Mouse (Mus musculus): ENCODE results near the gene Ubl5. TPM values are rescaled to one million over a fixed set of nuclear protein-coding genes. Genes with fewer than 3 reads are reported as not detected.

Gene Ubl5
- total RNA-seq (2021) (100 to 1,000 TPM; 233 to 269 TPM), polyA plus RNA-seq (2012; rRNA removed) (275 and 362 TPM in 2 replicates)
- long read RNA-seq, transcript Ubl5-201 (5 exons, 2,114 nt), result major isoform, 98 of 105 reads
- long read RNA-seq, partial matches to known transcripts, result 2 of 105 reads
- long read RNA-seq, other reads (novel, unspliced or antisense), result 2 of 105 reads

DNA sequence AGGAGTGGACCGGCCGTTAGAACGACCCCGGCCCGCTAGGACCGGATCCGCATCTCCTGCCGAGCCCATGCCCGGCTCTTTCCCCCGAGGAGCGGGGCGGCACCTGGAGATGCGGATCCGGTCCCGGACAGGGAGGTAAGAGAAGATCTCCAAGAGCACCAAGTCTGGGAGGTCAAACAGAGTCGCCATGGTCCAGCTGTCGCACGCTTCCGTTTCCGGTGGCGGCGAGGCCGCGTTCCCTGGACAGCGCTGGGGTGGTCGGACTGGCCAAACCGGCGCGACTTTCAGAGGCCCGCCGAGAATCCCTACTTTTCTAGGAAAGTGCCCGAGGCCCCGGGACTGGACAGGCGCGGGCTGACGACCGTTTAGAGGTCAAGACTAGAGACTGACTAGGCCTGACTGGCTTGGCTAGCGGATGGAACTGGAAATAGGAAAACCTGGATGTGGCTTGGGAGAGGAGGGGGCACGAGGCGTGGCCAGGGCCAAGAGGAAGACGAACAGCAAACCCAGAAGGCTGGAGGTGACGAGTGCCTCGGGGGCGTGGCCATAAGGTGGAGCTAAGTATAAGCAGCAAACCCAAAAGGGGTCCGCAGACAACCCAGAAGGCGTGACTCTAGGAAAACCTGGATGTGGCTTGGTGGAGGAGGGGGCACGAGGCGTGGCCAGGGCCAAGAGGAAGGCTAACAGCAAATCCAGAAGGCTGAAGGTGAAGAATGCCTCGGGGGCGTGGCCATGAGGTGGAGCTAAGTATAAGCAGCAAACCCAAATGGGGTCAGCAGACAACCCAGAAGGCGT is at the start of gene Ubl5:
Ubl5 (plus strand) TSS at position 778 of the 795 bp plus-strand sequence.
- Histone ChIP-seq H3K27me3 (ENCODE audit: control insufficient read depth, insufficient read depth, low read length) (no peaks in the 10 kb centered on the region), H3K36me3 (ENCODE audit: control insufficient read depth, insufficient read depth, low read length) (no peaks in the 10 kb centered on the region; the same call in 1 of the 2 replicates), H3K4me1 (ENCODE audit: control insufficient read depth, insufficient read depth, low read length) (peaks cover 5% of the 10 kb centered on the region), H3K4me3 (peak within 1 kb of the TSS; percentile 99), H3K79me2 (replicated peaks; ENCODE audit: control insufficient read depth, insufficient read depth, low read length) (peaks cover 5% of the 10 kb centered on the region), H3K9ac (ENCODE audit: low read depth, low read length) (peak within 1 kb of the TSS; percentile 84), H3K27ac (peak within 1 kb of the TSS; percentile 92)
- no peak for TF ChIP-seq EP300 (IDR thresholded peaks at IDR 0.05; ENCODE audit: insufficient read depth, low read depth, low read length)
- 0 out of 2 replicates have a peak, but pooled peaks have one; percentile 21 for TF ChIP-seq POLR2A (IDR thresholded peaks at IDR 0.05; ENCODE audit: insufficient read depth, low read depth, low read length)
- intact Hi-C loops (cut with DNase I), result loop anchor here (2.0 to 10.0 kb wide), 4 partner anchors 35 to 147 kb away; partner anchors contain the start of genes Zfp266, Zfp426 and Zfp846
- peak; percentile 70 to 73 for DNase-seq
- WGBS, result 2% methylated on average over 51 of the region's 51 CpGs

DNA sequence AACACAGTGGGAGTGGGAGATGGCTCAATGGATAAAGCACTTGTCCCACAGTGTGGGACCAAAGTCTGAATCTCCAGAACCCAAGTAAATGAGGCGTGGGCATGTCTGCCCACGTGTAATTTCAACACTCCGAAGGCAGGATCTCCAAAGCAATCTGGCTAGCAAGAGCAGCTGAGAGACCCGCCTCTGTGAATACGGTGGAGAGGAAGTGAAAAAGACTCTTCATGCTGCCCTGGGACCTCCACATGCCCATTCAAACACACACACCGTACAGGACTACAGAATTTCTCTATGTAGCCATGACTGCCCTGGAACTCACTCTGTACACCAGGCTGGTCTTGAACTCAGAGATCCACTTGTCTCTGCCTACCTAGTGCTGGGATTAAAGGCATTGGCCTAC is 41.4 kb upstream of the Ubl5 start:
- Histone ChIP-seq H3K36me3 (ENCODE audit: control insufficient read depth, insufficient read depth, low read length) (no peaks in the 10 kb centered on the region; the same call in 1 of the 2 replicates), H3K27ac (no peak overlapping the region), H3K79me2 (replicated peaks; ENCODE audit: control insufficient read depth, insufficient read depth, low read length) (no peaks in the 10 kb centered on the region), H3K9ac (ENCODE audit: low read depth, low read length) (no peak overlapping the region), H3K4me3 (no peak overlapping the region), H3K4me1 (ENCODE audit: control insufficient read depth, insufficient read depth, low read length) (no peaks in the 10 kb centered on the region), H3K27me3 (ENCODE audit: control insufficient read depth, insufficient read depth, low read length) (no peaks in the 10 kb centered on the region)
- TF ChIP-seq POLR2A (IDR thresholded peaks at IDR 0.05; ENCODE audit: insufficient read depth, low read depth, low read length) (no peak), CTCF (IDR thresholded peaks at IDR 0.05) (no peak), EP300 (IDR thresholded peaks at IDR 0.05; ENCODE audit: insufficient read depth, low read depth, low read length) (no peak)
- WGBS, result 73% methylated on average over 6 of the region's 6 CpGs
- intact Hi-C loops (cut with DNase I), result no loop called here
- DNase-seq, result no peak

DNA sequence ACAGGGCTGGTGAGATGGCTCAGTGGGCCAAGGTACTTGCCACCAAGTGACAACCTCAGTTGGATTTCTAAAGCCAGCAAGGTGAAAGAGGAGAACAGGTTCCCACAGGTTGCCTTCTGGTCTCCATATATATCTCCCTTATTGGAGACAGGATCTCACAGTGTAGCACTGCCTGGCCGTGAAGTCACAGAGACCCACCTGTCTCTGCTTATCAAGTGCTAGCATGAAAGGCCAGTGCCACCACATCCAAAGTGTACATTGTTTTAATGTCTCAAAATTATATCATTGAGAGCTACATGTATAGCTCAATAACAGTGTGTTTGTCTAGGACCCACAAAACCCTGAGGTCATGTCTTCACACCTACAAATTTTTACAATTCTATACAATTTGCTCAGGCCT is 36.4 kb upstream of the Ubl5 start:
- no peak overlapping the region for H3K27ac ChIP-seq
- 95% methylated on average over 1 of the region's 1 CpGs for WGBS
- no peaks in the 10 kb centered on the region for H3K4me1 ChIP-seq (ENCODE audit: control insufficient read depth, insufficient read depth, low read length)
- no peak for TF ChIP-seq EP300 (IDR thresholded peaks at IDR 0.05; ENCODE audit: insufficient read depth, low read depth, low read length)
- no peak for TF ChIP-seq POLR2A (IDR thresholded peaks at IDR 0.05; ENCODE audit: insufficient read depth, low read depth, low read length)
- TF ChIP-seq CTCF (IDR thresholded peaks at IDR 0.05), result no peak
- no peak overlapping the region for H3K4me3 ChIP-seq
- no peaks in the 10 kb centered on the region for H3K27me3 ChIP-seq (ENCODE audit: control insufficient read depth, insufficient read depth, low read length)
- intact Hi-C loops (cut with DNase I), result loop anchor here (2.0 kb wide), 1 partner anchor 37 kb away; the partner anchor contains the start of gene Ubl5
- no peak for DNase-seq
- H3K36me3 ChIP-seq (ENCODE audit: control insufficient read depth, insufficient read depth, low read length), result no peaks in the 10 kb centered on the region
- H3K79me2 ChIP-seq (replicated peaks; ENCODE audit: control insufficient read depth, insufficient read depth, low read length), result no peaks in the 10 kb centered on the region
- no peak overlapping the region for H3K9ac ChIP-seq (ENCODE audit: low read depth, low read length)

DNA sequence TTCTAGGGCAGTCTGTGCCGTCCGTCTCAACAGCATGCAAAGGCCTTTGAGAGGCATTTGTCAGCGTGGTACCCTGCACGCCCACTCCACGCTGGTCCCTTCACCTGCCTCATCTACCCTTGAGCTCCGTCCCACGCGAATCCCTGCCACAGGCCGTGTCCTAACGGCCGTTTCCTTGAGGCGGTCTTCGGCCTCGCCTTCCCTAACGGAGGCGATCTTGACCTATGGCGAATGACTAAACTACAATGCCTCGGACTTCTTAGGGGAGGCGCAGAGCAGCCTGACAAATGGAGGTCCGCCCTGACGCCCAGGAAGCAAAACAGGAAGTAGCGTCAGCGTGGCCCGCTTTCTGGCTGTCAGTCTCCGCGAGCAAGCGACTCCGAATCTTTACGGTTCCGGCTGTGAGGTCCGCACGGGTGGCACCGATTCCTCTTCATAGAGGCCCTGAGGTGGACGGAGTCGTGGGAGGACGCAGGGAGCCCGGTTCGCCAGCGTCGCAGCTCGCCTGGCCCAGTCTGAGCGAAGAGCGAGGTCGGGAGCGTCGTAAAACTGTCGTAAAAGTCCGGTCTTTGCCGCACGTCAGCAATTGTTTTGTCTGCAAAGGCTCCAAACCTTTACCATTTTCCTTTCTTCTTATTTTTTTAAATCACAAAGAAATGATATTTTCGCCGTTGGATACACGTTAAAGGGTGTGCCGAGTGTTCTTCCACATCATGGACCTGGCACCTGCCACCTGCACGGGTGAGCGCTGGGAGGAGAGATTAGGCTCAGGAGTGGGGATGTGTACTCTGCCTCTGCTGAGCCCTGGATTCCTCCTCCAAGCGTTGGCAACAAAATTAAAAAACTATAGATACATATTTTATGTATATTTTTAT is 35.3 kb upstream of the Ubl5 start:
- H3K27me3 ChIP-seq (ENCODE audit: control insufficient read depth, insufficient read depth, low read length), result no peaks in the 10 kb centered on the region
- intact Hi-C loops (cut with DNase I), result loop anchor here (1.0 to 2.0 kb wide), 2 partner anchors 26 to 35 kb away; partner anchors contain the start of genes Ubl5 and Zfp846
- no peaks in the 10 kb centered on the region for H3K36me3 ChIP-seq (ENCODE audit: control insufficient read depth, insufficient read depth, low read length)
- no peaks in the 10 kb centered on the region for H3K4me1 ChIP-seq (ENCODE audit: control insufficient read depth, insufficient read depth, low read length)
- WGBS, result under 1% methylated on average over 57 of the region's 57 CpGs
- peak; percentile 91 to 93 for DNase-seq
- H3K9ac ChIP-seq (ENCODE audit: low read depth, low read length), result peak overlapping the region; percentile 87
- TF ChIP-seq CTCF (IDR thresholded peaks at IDR 0.05) (no peak), POLR2A (IDR thresholded peaks at IDR 0.05; ENCODE audit: insufficient read depth, low read depth, low read length) (peak; percentile 79), EP300 (IDR thresholded peaks at IDR 0.05; ENCODE audit: insufficient read depth, low read depth, low read length) (0 out of 2 replicates have a peak, but pooled peaks have one; percentile 38)
- peak overlapping the region; percentile 69 for H3K4me3 ChIP-seq
- H3K27ac ChIP-seq, result peak overlapping the region; percentile 99
- H3K79me2 ChIP-seq (replicated peaks; ENCODE audit: control insufficient read depth, insufficient read depth, low read length), result no peaks in the 10 kb centered on the region

DNA sequence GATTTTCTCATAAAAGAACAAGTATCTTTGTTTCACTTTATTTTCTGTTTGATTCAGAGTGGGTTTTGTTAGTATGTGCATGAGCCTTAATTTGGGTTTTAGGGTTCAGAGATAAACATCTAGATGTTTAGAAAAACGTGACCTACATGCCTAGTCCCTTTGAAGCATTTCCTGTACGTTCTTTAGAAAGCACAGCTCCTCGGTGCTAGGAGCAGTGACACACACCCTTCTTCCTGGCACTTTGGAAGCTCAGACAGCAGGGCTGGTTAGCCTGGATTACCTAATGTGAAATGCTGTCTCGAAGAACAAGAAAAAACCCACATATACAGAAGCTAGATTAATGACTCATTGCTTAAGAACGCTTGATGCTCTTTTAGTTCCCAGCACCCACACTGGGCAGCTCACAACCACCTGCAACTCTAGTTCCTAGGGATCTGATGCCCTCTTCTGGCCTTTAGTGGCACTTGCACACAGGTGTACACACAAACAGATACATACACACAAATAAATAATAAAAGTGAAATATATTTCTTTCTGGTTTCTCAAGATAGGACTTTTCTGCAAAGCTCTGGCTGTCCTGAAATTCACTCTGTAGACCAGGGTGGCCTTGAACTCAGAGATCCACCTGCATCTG is 32.7 kb upstream of the Ubl5 start:
- Histone ChIP-seq H3K79me2 (replicated peaks; ENCODE audit: control insufficient read depth, insufficient read depth, low read length) (no peaks in the 10 kb centered on the region), H3K36me3 (ENCODE audit: control insufficient read depth, insufficient read depth, low read length) (no peaks in the 10 kb centered on the region), H3K27ac (no peak overlapping the region), H3K4me1 (ENCODE audit: control insufficient read depth, insufficient read depth, low read length) (no peaks in the 10 kb centered on the region), H3K4me3 (no peak overlapping the region), H3K27me3 (ENCODE audit: control insufficient read depth, insufficient read depth, low read length) (no peaks in the 10 kb centered on the region), H3K9ac (ENCODE audit: low read depth, low read length) (no peak overlapping the region)
- peak; percentile 18; the same call in 1 of the 2 replicates for TF ChIP-seq CTCF (IDR thresholded peaks at IDR 0.05)
- no peak for TF ChIP-seq POLR2A (IDR thresholded peaks at IDR 0.05; ENCODE audit: insufficient read depth, low read depth, low read length)
- intact Hi-C loops (cut with DNase I), result no loop called here
- DNase-seq, result no peak
- 75% methylated on average over 5 of the region's 5 CpGs for WGBS
